Mouse (Mus musculus): Measurements from ENCODE around the gene AC140267.1. TPM values are rescaled to one million over a fixed set of nuclear protein-coding genes. Genes with fewer than 3 reads are reported as not detected.

The AC140267.1 gene
- not detected in 2 replicates for polyA plus RNA-seq (2014; fragmentation: Nextera tagmentation; extraction: Ambion mirVana)

DNA sequence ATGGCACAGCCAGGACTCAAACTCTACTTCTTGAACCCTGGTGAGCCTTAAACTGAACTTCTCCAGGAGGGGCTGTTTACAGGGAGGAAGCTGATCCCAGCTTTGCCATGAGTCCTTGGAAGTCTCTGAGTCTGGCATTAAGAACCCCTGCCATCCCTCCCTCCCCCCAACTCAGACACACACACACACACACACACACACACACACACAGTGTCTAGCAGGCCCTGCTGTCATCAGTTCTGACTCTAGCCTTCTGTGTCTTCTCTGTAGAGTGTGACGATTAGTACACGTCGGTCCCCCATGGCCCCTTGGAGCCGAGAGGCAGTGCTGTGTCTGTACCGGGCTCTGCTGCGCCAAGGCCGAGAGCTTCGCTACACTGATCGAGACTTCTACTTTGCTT is at the start of gene AC140267.1:
Gene AC140267.1, plus strand, starts transcription at position 301 of the 400 bp plus-strand sequence.
- no peak for DNase-seq (ENCODE audit: low spot score)
- Histone ChIP-seq H3K27ac (ENCODE audit: low read depth) (0 out of 2 replicates have a peak within 1 kb of the TSS, but pooled peaks have one; percentile 72), H3K4me3 (ENCODE audit: low read depth, low read length) (peak within 1 kb of the TSS; percentile 99), H3K4me2 (ENCODE audit: low read length) (peak within 1 kb of the TSS; percentile 85), H3K9ac (ENCODE audit: low read length) (peak within 1 kb of the TSS; percentile 89), H3K4me1 (replicated peaks; ENCODE audit: control insufficient read depth, insufficient read depth, low read length) (peaks cover 15% of the 10 kb centered on the region), H3K27me3 (replicated peaks; ENCODE audit: control insufficient read depth, insufficient read depth, low read length) (no peaks in the 10 kb centered on the region), H3K36me3 (ENCODE audit: control insufficient read depth, insufficient read depth, low read length) (peaks cover 43% of the 10 kb centered on the region), H3K9me3 (ENCODE audit: control insufficient read depth, low read length) (no peaks in the 10 kb centered on the region)
- ATAC-seq (replicated peaks; ENCODE audit: low FRiP score, low TSS enrichment, low read depth) = no peak
- 95% methylated on average over 9 of the region's 9 CpGs for WGBS

DNA sequence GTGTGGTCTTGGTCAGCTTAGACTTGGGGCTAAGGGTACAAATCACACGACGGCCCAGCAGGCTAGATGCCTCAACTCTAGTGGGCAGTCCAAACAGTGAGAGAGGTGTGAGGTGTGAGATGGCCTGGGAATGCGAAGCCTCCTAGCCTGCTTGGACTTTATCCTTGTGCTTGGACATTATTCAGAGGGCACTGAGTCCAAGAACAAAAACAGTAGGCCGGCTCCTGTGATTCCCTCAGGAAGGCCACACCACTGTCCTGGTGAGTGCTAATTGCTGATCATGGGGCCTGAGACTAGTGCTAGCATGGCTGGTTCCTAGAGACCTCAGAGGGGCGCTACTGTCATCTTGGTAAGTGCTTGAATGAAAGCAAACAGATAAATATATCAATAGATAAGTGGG is 46.7 kb upstream of the AC140267.1 start:
- H3K4me2 ChIP-seq (ENCODE audit: low read length) = no peak overlapping the region
- peaks cover 19% of the 10 kb centered on the region for H3K4me1 ChIP-seq (replicated peaks; ENCODE audit: control insufficient read depth, insufficient read depth, low read length)
- ATAC-seq (replicated peaks; ENCODE audit: low FRiP score, low TSS enrichment, low read depth) = no peak
- H3K27ac ChIP-seq (ENCODE audit: low read depth) = no peak overlapping the region
- no peak overlapping the region for H3K9ac ChIP-seq (ENCODE audit: low read length)
- H3K9me3 ChIP-seq (ENCODE audit: control insufficient read depth, low read length) = no peaks in the 10 kb centered on the region
- no peak for DNase-seq (ENCODE audit: low spot score)
- no peaks in the 10 kb centered on the region for H3K36me3 ChIP-seq (ENCODE audit: control insufficient read depth, insufficient read depth, low read length)
- no peak overlapping the region for H3K4me3 ChIP-seq (ENCODE audit: low read depth, low read length)
- no peaks in the 10 kb centered on the region for H3K27me3 ChIP-seq (replicated peaks; ENCODE audit: control insufficient read depth, insufficient read depth, low read length)
- 81% methylated on average over 5 of the region's 5 CpGs for WGBS

DNA sequence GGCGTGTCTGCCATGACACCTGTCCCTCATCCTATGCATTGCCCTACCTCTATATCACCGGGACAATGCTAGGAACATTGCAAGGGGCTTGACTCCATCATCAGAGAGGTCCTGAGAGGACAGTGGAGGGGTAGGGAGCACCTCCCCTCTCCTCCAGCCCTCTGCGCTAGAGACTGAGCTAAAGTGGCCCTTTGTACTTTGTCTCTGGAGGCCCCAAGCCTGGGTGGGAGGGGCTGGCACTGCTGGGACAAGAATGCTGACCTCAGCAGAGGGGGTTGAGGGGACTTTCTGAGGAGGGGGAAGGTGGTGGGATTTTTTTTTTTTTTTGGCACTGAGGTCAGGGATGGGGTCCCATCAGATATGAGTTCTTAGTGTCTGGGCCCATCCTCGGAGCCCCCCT is 45.6 kb upstream of the AC140267.1 start:
- Histone ChIP-seq H3K4me1 (replicated peaks; ENCODE audit: control insufficient read depth, insufficient read depth, low read length) (peaks cover 19% of the 10 kb centered on the region), H3K27ac (ENCODE audit: low read depth) (no peak overlapping the region), H3K4me2 (ENCODE audit: low read length) (no peak overlapping the region), H3K9me3 (ENCODE audit: control insufficient read depth, low read length) (no peaks in the 10 kb centered on the region), H3K27me3 (replicated peaks; ENCODE audit: control insufficient read depth, insufficient read depth, low read length) (no peaks in the 10 kb centered on the region), H3K4me3 (ENCODE audit: low read depth, low read length) (no peak overlapping the region), H3K36me3 (ENCODE audit: control insufficient read depth, insufficient read depth, low read length) (no peaks in the 10 kb centered on the region), H3K9ac (ENCODE audit: low read length) (no peak overlapping the region)
- DNase-seq (ENCODE audit: low spot score) (no peak), ATAC-seq (replicated peaks; ENCODE audit: low FRiP score, low TSS enrichment, low read depth) (no peak)
- WGBS = 58% methylated on average over 4 of the region's 4 CpGs

DNA sequence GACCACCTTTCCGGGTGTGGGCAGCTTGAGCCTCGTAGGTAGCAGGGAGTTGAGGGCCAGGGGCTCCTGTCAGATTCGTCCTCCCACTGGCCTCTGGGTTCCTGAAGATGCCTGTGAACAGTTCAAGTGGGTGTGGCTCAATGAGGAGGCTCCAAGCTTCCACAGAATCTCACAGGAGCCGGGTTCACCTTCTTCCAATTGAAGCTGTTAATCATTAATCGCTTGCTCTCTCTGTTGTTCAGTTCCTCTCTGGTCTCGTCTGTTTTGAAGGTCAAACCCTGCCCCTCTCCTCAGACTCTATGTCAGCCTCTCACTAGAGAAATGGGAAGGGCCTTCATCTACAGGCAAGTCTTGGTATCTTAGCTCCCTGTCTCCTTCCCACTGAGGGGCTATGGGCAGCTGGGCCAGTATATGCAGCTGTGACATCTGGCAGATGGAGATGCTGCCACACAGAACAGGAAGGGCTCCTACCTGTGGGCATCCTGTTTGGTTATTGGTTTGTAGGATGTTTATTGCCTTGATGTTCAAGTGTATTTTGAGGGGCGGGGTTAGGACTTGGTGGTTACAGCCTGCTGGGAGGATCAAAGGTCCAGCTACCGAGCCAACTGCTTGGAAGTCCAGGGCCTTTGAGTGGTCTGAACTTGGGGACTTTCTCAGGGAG is 43.9 kb upstream of the AC140267.1 start:
- H3K9ac ChIP-seq (ENCODE audit: low read length) = no peak overlapping the region
- ATAC-seq (replicated peaks; ENCODE audit: low FRiP score, low TSS enrichment, low read depth) = peak; percentile 67
- peaks cover 19% of the 10 kb centered on the region for H3K4me1 ChIP-seq (replicated peaks; ENCODE audit: control insufficient read depth, insufficient read depth, low read length)
- 60% methylated on average over 8 of the region's 8 CpGs for WGBS
- DNase-seq (ENCODE audit: low spot score) = peak; percentile 72
- H3K36me3 ChIP-seq (ENCODE audit: control insufficient read depth, insufficient read depth, low read length) = no peaks in the 10 kb centered on the region
- H3K4me3 ChIP-seq (ENCODE audit: low read depth, low read length) = no peak overlapping the region
- no peaks in the 10 kb centered on the region for H3K27me3 ChIP-seq (replicated peaks; ENCODE audit: control insufficient read depth, insufficient read depth, low read length)
- H3K4me2 ChIP-seq (ENCODE audit: low read length) = no peak overlapping the region
- H3K9me3 ChIP-seq (ENCODE audit: control insufficient read depth, low read length) = no peaks in the 10 kb centered on the region
- peak overlapping the region; percentile 43; the same call in 1 of the 2 replicates for H3K27ac ChIP-seq (ENCODE audit: low read depth)

DNA sequence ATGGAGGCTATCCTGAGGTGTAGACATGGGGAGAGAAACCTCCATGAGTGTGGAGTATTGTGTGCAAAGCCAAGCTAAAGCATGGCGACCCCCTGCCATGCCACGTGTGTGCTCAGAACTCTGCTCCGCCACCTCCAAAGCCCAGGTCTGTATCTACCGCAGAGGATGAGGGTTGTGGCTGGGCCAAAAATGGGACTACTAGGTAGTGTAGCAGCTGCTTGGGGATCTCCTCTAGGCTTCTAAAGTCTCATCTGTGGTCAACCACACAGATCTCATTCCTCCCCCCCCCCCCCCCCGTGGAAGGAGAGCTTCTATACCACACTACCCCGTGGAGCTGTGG is 43.4 kb upstream of the AC140267.1 start:
- Histone ChIP-seq H3K27ac (ENCODE audit: low read depth) (peak overlapping the region; percentile 43; the same call in 1 of the 2 replicates), H3K36me3 (ENCODE audit: control insufficient read depth, insufficient read depth, low read length) (no peaks in the 10 kb centered on the region), H3K9ac (ENCODE audit: low read length) (no peak overlapping the region), H3K27me3 (replicated peaks; ENCODE audit: control insufficient read depth, insufficient read depth, low read length) (no peaks in the 10 kb centered on the region), H3K4me3 (ENCODE audit: low read depth, low read length) (no peak overlapping the region), H3K4me2 (ENCODE audit: low read length) (no peak overlapping the region), H3K9me3 (ENCODE audit: control insufficient read depth, low read length) (no peaks in the 10 kb centered on the region), H3K4me1 (replicated peaks; ENCODE audit: control insufficient read depth, insufficient read depth, low read length) (peaks cover 19% of the 10 kb centered on the region)
- ATAC-seq (replicated peaks; ENCODE audit: low FRiP score, low TSS enrichment, low read depth) (no peak), DNase-seq (ENCODE audit: low spot score) (no peak)
- 82% methylated on average over 6 of the region's 6 CpGs for WGBS

DNA sequence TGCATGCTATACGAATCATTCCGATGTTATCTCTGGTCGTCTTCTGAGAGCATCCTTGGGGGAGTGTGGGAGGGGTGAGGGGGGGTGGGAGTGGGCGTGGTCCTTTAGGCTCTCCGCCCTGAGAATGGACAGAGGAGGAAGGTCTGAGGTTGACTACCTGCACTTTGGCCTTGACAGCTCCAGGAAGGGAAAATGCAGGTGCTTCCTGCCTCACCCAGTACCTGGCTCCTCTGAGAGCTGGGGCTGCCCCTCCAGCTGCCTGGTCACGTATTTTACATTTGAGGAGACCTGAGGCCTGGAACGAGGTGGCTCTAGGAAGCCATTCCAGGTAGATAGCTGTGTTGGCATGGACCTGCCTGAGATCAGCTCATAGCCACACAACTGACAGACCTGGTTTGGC is 42.8 kb upstream of the AC140267.1 start:
- no peak for DNase-seq (ENCODE audit: low spot score)
- WGBS = 65% methylated on average over 7 of the region's 7 CpGs
- Histone ChIP-seq H3K9ac (ENCODE audit: low read length) (no peak overlapping the region), H3K4me3 (ENCODE audit: low read depth, low read length) (no peak overlapping the region), H3K27ac (ENCODE audit: low read depth) (peak overlapping the region; percentile 77), H3K36me3 (ENCODE audit: control insufficient read depth, insufficient read depth, low read length) (no peaks in the 10 kb centered on the region), H3K4me1 (replicated peaks; ENCODE audit: control insufficient read depth, insufficient read depth, low read length) (peaks cover 19% of the 10 kb centered on the region), H3K9me3 (ENCODE audit: control insufficient read depth, low read length) (peaks cover 2% of the 10 kb centered on the region; the same call in 1 of the 2 replicates), H3K4me2 (ENCODE audit: low read length) (peak overlapping the region; percentile 18), H3K27me3 (replicated peaks; ENCODE audit: control insufficient read depth, insufficient read depth, low read length) (no peaks in the 10 kb centered on the region)
- ATAC-seq (replicated peaks; ENCODE audit: low FRiP score, low TSS enrichment, low read depth) = no peak

DNA sequence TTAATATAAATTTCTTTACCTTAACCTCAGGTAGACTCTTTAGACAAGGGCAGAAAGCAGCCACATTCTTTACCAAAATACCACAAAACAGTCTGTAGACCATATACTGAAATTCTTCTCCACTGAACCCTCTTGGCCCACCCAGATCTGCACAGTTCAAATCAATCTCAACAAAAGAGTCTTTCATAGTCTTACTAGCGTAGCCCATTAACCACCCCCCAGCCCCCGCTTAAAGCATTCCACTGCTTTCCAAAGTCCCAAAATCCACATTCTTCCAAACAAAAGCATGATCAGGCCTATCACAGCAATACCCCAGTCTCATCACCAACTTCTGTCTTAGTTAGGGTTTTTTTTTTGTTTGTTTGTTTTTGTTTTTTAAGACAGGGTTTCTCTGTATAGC is 36.1 kb upstream of the AC140267.1 start:
- DNase-seq (ENCODE audit: low spot score) (no peak), ATAC-seq (replicated peaks; ENCODE audit: low FRiP score, low TSS enrichment, low read depth) (no peak)
- no peaks in the 10 kb centered on the region for H3K27me3 ChIP-seq (replicated peaks; ENCODE audit: control insufficient read depth, insufficient read depth, low read length)
- no peak overlapping the region for H3K9ac ChIP-seq (ENCODE audit: low read length)
- H3K4me2 ChIP-seq (ENCODE audit: low read length) = no peak overlapping the region
- H3K4me3 ChIP-seq (ENCODE audit: low read depth, low read length) = no peak overlapping the region
- H3K4me1 ChIP-seq (replicated peaks; ENCODE audit: control insufficient read depth, insufficient read depth, low read length) = no peaks in the 10 kb centered on the region
- H3K9me3 ChIP-seq (ENCODE audit: control insufficient read depth, low read length) = peaks cover 3% of the 10 kb centered on the region; the same call in 1 of the 2 replicates
- H3K36me3 ChIP-seq (ENCODE audit: control insufficient read depth, insufficient read depth, low read length) = no peaks in the 10 kb centered on the region
- WGBS = 77% methylated on average over 2 of the region's 2 CpGs
- H3K27ac ChIP-seq (ENCODE audit: low read depth) = no peak overlapping the region

DNA sequence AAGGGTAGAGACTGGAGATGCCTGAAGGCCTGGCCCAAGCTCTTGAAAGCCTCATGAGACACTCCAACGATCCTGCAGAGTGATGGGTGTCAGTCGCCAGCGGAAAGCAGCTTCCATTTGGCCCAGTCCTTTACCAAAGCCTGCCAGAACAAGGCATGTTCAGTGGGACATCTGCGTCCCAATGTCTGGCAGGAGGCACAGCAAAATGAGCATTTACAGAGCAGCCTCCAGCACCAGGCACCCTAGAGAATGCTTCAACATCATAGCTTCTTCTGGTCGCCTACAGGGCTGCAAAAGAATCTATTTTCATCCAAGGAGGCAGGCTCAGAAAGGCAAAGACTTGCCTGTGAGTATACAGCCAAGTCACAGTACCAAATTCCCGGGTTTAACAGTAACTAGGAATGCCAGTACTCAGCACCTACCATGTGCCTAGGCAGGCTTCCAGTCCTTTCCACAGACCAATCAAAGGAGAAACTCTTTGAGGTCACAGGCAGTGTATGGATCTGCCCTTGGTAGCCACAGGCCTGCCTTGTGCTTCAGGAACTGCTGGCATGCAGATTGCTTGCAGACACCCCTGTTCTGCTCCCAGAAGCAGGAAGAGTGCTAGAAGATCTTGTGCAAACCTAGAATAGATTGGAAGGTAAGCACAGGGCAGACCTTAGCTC is 33.4 kb upstream of the AC140267.1 start:
- WGBS = 85% methylated on average over 6 of the region's 6 CpGs
- no peaks in the 10 kb centered on the region for H3K36me3 ChIP-seq (ENCODE audit: control insufficient read depth, insufficient read depth, low read length)

More for the DNA sequence above, 33.4 kb upstream of the AC140267.1 start:
- Histone ChIP-seq H3K4me3 (ENCODE audit: low read depth, low read length) (no peak overlapping the region), H3K27ac (ENCODE audit: low read depth) (no peak overlapping the region), H3K4me1 (replicated peaks; ENCODE audit: control insufficient read depth, insufficient read depth, low read length) (no peaks in the 10 kb centered on the region), H3K9ac (ENCODE audit: low read length) (no peak overlapping the region), H3K4me2 (ENCODE audit: low read length) (no peak overlapping the region), H3K27me3 (replicated peaks; ENCODE audit: control insufficient read depth, insufficient read depth, low read length) (no peaks in the 10 kb centered on the region), H3K9me3 (ENCODE audit: control insufficient read depth, low read length) (peaks cover 3% of the 10 kb centered on the region; the same call in 1 of the 2 replicates)
- no peak for ATAC-seq (replicated peaks; ENCODE audit: low FRiP score, low TSS enrichment, low read depth)
- DNase-seq (ENCODE audit: low spot score) = no peak

Measured in intestine, embryonic 14.5 days (tissue).